Mouse (Mus musculus) embryonic facial prominence, embryonic 15.5 days (tissue): ENCODE results near the gene Snx30. TPM values are rescaled to one million over a fixed set of nuclear protein-coding genes. Genes with fewer than 3 reads are reported as not detected.

ENCODE experiments used
- ATAC-seq: fragments of 200-750 bp; cut with Nextera tagmentation; 2 replicates; pipeline ENCODE4 v1.8.0; 2017; ENCODE audit warnings: low read depth, moderate TSS enrichment; ENCODE audit not compliant: insufficient number of reproducible peaks, low FRiP score, low TSS enrichment
- H3K27ac ChIP-seq: fragments of 300-500 bp; sonication (generic); replicated peaks from 2 replicates; pipeline ENCODE4 v1.5.1; 2015; ENCODE audit warnings: mild to moderate bottlenecking, inconsistent platforms
- H3K27me3 ChIP-seq: fragments of 300-500 bp; sonication (generic); 2 replicates; pipeline ENCODE4 v1.6.1; 2015; ENCODE audit warnings: inconsistent platforms
- H3K36me3 ChIP-seq: fragments of 300-500 bp; sonication (generic); 2 replicates; pipeline ENCODE4 v1.6.1; 2015; ENCODE audit warnings: mild to moderate bottlenecking, inconsistent platforms
- H3K4me1 ChIP-seq: fragments of 300-500 bp; sonication (generic); 2 replicates; pipeline ENCODE4 v1.6.1; 2015; ENCODE audit warnings: inconsistent platforms
- H3K4me2 ChIP-seq: fragments of 300-500 bp; sonication (generic); replicated peaks from 2 replicates; pipeline ENCODE4 v1.6.1; 2015; ENCODE audit warnings: mild to moderate bottlenecking, inconsistent platforms
- H3K4me3 ChIP-seq: fragments of 300-500 bp; sonication (generic); replicated peaks from 2 replicates; pipeline ENCODE4 v1.5.1; 2015; ENCODE audit warnings: mild to moderate bottlenecking, inconsistent platforms
- H3K9ac ChIP-seq: fragments of 300-500 bp; sonication (generic); 2 replicates; pipeline ENCODE4 v1.6.1; 2015; ENCODE audit warnings: inconsistent platforms
- H3K9me3 ChIP-seq: fragments of 300-500 bp; sonication (generic); replicated peaks from 2 replicates; pipeline ENCODE4 v1.6.1; 2016; ENCODE audit warnings: inconsistent platforms
- WGBS: fragments of 180-500 bp; shearing (Covaris S2); methylation state at CpG from one replicate; pipeline ENCODE4 v1.1.7; 2015; 5-methylcytosine and 5-hydroxymethylcytosine counted together
- polyA plus RNA-seq: library from polyadenylated mRNA; unstranded; fragments of >200 nt; fragmentation: Nextera tagmentation; extraction: Ambion mirVana; gene quantifications from 2 replicates; pipeline ENCODE4 v1.2.1, GENCODE M21; 2015

The Snx30 gene
- polyA plus RNA-seq, 1 experiment from 2014 or later = 11.1 TPM

GRCm38 (mm10) chr4:59890086-59890600, 84.5 kb downstream of the Snx30 start:
- Histone ChIP-seq H3K27me3 (no peaks in the 10 kb centered on the region), H3K4me1 (no peaks in the 10 kb centered on the region), H3K4me3 (no peak overlapping the region), H3K36me3 (peaks cover 24% of the 10 kb centered on the region; the same call in 1 of the 2 replicates), H3K27ac (no peak overlapping the region), H3K9me3 (no peaks in the 10 kb centered on the region), H3K9ac (no peak overlapping the region), H3K4me2 (no peak overlapping the region)
- ATAC-seq = no peak
- 81% methylated on average over 6 of the region's 6 CpGs for WGBS

GRCm38 (mm10) chr4:59891723-59892416, 86.2 kb downstream of the Snx30 start:
- Histone ChIP-seq H3K27ac (no peak overlapping the region), H3K9me3 (no peaks in the 10 kb centered on the region), H3K27me3 (no peaks in the 10 kb centered on the region), H3K36me3 (peaks cover 21% of the 10 kb centered on the region; the same call in 1 of the 2 replicates), H3K4me2 (no peak overlapping the region), H3K9ac (no peak overlapping the region), H3K4me1 (no peaks in the 10 kb centered on the region), H3K4me3 (no peak overlapping the region)
- WGBS = 69% methylated on average over 10 of the region's 10 CpGs
- no peak for ATAC-seq

GRCm38 (mm10) chr4:59892731-59893130, 87.1 kb downstream of the Snx30 start:
- ATAC-seq = no peak
- Histone ChIP-seq H3K4me3 (no peak overlapping the region), H3K9ac (no peak overlapping the region), H3K27me3 (no peaks in the 10 kb centered on the region), H3K4me1 (no peaks in the 10 kb centered on the region), H3K27ac (no peak overlapping the region), H3K4me2 (no peak overlapping the region), H3K9me3 (no peaks in the 10 kb centered on the region), H3K36me3 (peaks cover 21% of the 10 kb centered on the region; the same call in 1 of the 2 replicates)
- WGBS = 91% methylated on average over 5 of the region's 5 CpGs

- H3K4me1 ChIP-seq = no peaks in the 10 kb centered on the region
- H3K9me3 ChIP-seq = no peaks in the 10 kb centered on the region
- H3K27me3 ChIP-seq = no peaks in the 10 kb centered on the region
- 89% methylated on average over 8 of the region's 8 CpGs for WGBS
- peaks cover 31% of the 10 kb centered on the region for H3K36me3 ChIP-seq
- H3K4me3 ChIP-seq = no peak overlapping the region
- ATAC-seq = no peak
- H3K27ac ChIP-seq = no peak overlapping the region
- no peak overlapping the region for H3K9ac ChIP-seq
- no peak overlapping the region for H3K4me2 ChIP-seq
These were observed 88.8 kb downstream of the Snx30 start for GRCm38 (mm10) chr4:59894415-59894814.

GRCm38 (mm10) chr4:59894977-59895575, 89.4 kb downstream of the Snx30 start:
- no peak for ATAC-seq
- WGBS = 87% methylated on average over 3 of the region's 3 CpGs

GRCm38 (mm10) chr4:59896000-59896399, 90.4 kb downstream of the Snx30 start:
- Histone ChIP-seq H3K27ac (no peak overlapping the region), H3K27me3 (no peaks in the 10 kb centered on the region), H3K4me1 (no peaks in the 10 kb centered on the region), H3K9me3 (no peaks in the 10 kb centered on the region), H3K4me2 (no peak overlapping the region), H3K9ac (no peak overlapping the region), H3K36me3 (peaks cover 37% of the 10 kb centered on the region), H3K4me3 (no peak overlapping the region)
- no peak for ATAC-seq
- 72% methylated on average over 5 of the region's 5 CpGs for WGBS

More at GRCm38 (mm10) chr4:59894977-59895575, 89.4 kb downstream of the Snx30 start:
- Histone ChIP-seq H3K4me3 (no peak overlapping the region), H3K27me3 (no peaks in the 10 kb centered on the region), H3K4me2 (no peak overlapping the region), H3K4me1 (no peaks in the 10 kb centered on the region), H3K9me3 (no peaks in the 10 kb centered on the region), H3K36me3 (peaks cover 35% of the 10 kb centered on the region), H3K27ac (no peak overlapping the region), H3K9ac (no peak overlapping the region)

GRCm38 (mm10) chr4:59897814-59898520, 92.3 kb downstream of the Snx30 start:
- H3K9me3 ChIP-seq = no peaks in the 10 kb centered on the region
- H3K27me3 ChIP-seq = no peaks in the 10 kb centered on the region
- H3K36me3 ChIP-seq = peaks cover 35% of the 10 kb centered on the region
- H3K4me3 ChIP-seq = no peak overlapping the region
- 80% methylated on average over 12 of the region's 12 CpGs for WGBS
- H3K4me1 ChIP-seq = no peaks in the 10 kb centered on the region
- H3K9ac ChIP-seq = no peak overlapping the region
- H3K27ac ChIP-seq = no peak overlapping the region
- ATAC-seq = no peak
- H3K4me2 ChIP-seq = no peak overlapping the region

- Histone ChIP-seq H3K9ac (no peak overlapping the region), H3K4me3 (no peak overlapping the region), H3K27ac (no peak overlapping the region), H3K36me3 (peaks cover 31% of the 10 kb centered on the region), H3K9me3 (no peaks in the 10 kb centered on the region), H3K4me2 (no peak overlapping the region), H3K4me1 (no peaks in the 10 kb centered on the region), H3K27me3 (no peaks in the 10 kb centered on the region)
- WGBS = 86% methylated on average over 9 of the region's 9 CpGs
- ATAC-seq = no peak
These were observed 92.9 kb downstream of the Snx30 start for GRCm38 (mm10) chr4:59898521-59898919.

- WGBS = 46% methylated on average over 6 of the region's 6 CpGs
- Histone ChIP-seq H3K4me3 (no peak overlapping the region), H3K4me1 (no peaks in the 10 kb centered on the region), H3K36me3 (peaks cover 16% of the 10 kb centered on the region), H3K27ac (no peak overlapping the region), H3K27me3 (no peaks in the 10 kb centered on the region), H3K9ac (no peak overlapping the region), H3K9me3 (no peaks in the 10 kb centered on the region), H3K4me2 (no peak overlapping the region)
- no peak for ATAC-seq
These were observed 96.2 kb downstream of the Snx30 start for GRCm38 (mm10) chr4:59901810-59902209.

GRCm38 (mm10) chr4:59902547-59902946, 96.9 kb downstream of the Snx30 start:
- ATAC-seq = no peak

GRCm38 (mm10) chr4:59907092-59907491, 101.5 kb downstream of the Snx30 start:
- no peaks in the 10 kb centered on the region for H3K27me3 ChIP-seq
- peaks cover 5% of the 10 kb centered on the region; the same call in 1 of the 2 replicates for H3K4me1 ChIP-seq
- no peak overlapping the region for H3K4me3 ChIP-seq
- H3K9ac ChIP-seq = no peak overlapping the region
- H3K36me3 ChIP-seq = no peaks in the 10 kb centered on the region
- H3K4me2 ChIP-seq = no peak overlapping the region
- no peak overlapping the region for H3K27ac ChIP-seq
- WGBS = 86% methylated on average over 6 of the region's 6 CpGs
- no peak for ATAC-seq
- H3K9me3 ChIP-seq = no peaks in the 10 kb centered on the region

More at GRCm38 (mm10) chr4:59902547-59902946, 96.9 kb downstream of the Snx30 start:
- H3K9me3 ChIP-seq = no peaks in the 10 kb centered on the region
- H3K36me3 ChIP-seq = peaks cover 16% of the 10 kb centered on the region
- H3K9ac ChIP-seq = no peak overlapping the region
- no peaks in the 10 kb centered on the region for H3K4me1 ChIP-seq
- no peaks in the 10 kb centered on the region for H3K27me3 ChIP-seq
- no peak overlapping the region for H3K4me2 ChIP-seq
- H3K27ac ChIP-seq = no peak overlapping the region
- 75% methylated on average over 6 of the region's 6 CpGs for WGBS
- no peak overlapping the region for H3K4me3 ChIP-seq
